Mouse (Mus musculus): ENCODE measurements at regions not wholly inside any gene's neighbourhood (a gene's known extent, or its start where the extent isn't known, plus 50 kb on each side); places are given as distances from the start of the nearest gene placed in this dataset.

DNA sequence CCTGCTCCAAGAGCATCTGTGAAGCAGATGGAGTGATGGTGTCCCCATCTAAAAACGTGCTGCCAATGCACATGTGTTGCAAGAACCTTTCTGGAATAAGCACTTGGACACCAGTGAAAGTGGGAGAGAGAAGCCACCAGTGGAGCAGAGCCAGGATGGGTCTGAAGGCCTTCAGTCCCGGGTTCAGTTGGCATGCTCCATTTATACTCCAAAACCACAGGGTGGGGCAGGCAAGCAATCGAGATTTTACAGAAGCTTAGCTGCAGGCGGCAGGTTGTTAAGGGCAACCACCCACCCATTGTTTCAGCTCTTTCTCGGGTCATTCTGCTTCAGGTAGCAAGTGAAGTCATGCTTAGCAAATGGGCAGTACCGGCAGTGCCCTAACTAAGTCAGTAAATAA lies 51.8 kb upstream of the Sv2b start:
- Histone ChIP-seq H3K27me3 (ENCODE audit: control insufficient read depth, insufficient read depth, low read length) (no peaks in the 10 kb centered on the region), H3K36me3 (ENCODE audit: control insufficient read depth, insufficient read depth, low read length) (no peaks in the 10 kb centered on the region), H3K27ac (replicated peaks in 1 of 2; ENCODE audit: control insufficient read depth in 1 of 2, insufficient read depth in 1 of 2, low read depth in 2 of 2, low read length in 2 of 2) (no peak overlapping the region), H3K9me3 (ENCODE audit: control insufficient read depth, low read length) (peaks cover 4% of the 10 kb centered on the region; the same call in 1 of the 2 replicates), H3K4me3 (ENCODE audit: control insufficient read depth in 1 of 2, insufficient read depth in 1 of 2, low read depth in 1 of 2, low read length in 2 of 2) (no peak overlapping the region), H3K9ac (ENCODE audit: low read length) (no peak overlapping the region), H3K4me2 (ENCODE audit: low read length) (no peak overlapping the region), H3K4me1 (ENCODE audit: control insufficient read depth in 2 of 2, insufficient read depth in 2 of 2, low read length in 2 of 2) (no peaks in the 10 kb centered on the region)
- no peak for ATAC-seq (ENCODE audit: insufficient number of reproducible peaks, insufficient read depth, low FRiP score, low read depth)
- 63% methylated on average over 6 of the region's 6 CpGs for WGBS

DNA sequence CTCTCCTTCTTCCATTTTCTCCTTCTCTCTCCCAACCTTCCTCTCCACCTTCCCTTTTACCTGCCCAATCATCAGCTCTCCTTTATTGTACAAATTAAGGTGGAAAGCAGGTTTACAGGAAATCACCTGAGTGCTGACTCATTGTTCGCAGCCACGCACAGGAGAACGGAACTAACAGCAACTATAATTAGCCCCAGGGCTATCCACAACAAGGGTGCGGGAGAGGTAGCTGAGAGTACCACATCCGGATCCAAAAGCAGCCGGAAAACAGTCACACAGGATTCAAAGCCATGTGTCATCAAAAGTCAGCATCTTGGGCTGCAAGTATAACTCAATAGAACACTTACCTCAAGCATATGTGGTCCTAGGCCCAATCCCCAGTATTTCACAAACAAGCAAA lies 53.5 kb upstream of the Sv2b start:
- Histone ChIP-seq H3K36me3 (ENCODE audit: control insufficient read depth, insufficient read depth, low read length) (no peaks in the 10 kb centered on the region), H3K4me2 (ENCODE audit: low read length) (no peak overlapping the region), H3K27me3 (ENCODE audit: control insufficient read depth, insufficient read depth, low read length) (no peaks in the 10 kb centered on the region), H3K27ac (replicated peaks in 1 of 2; ENCODE audit: control insufficient read depth in 1 of 2, insufficient read depth in 1 of 2, low read depth in 2 of 2, low read length in 2 of 2) (no peak overlapping the region), H3K4me1 (ENCODE audit: control insufficient read depth in 2 of 2, insufficient read depth in 2 of 2, low read length in 2 of 2) (no peaks in the 10 kb centered on the region), H3K9me3 (ENCODE audit: control insufficient read depth, low read length) (peaks cover 4% of the 10 kb centered on the region; the same call in 1 of the 2 replicates), H3K9ac (ENCODE audit: low read length) (no peak overlapping the region), H3K4me3 (ENCODE audit: control insufficient read depth in 1 of 2, insufficient read depth in 1 of 2, low read depth in 1 of 2, low read length in 2 of 2) (no peak overlapping the region)
- ATAC-seq (ENCODE audit: insufficient number of reproducible peaks, insufficient read depth, low FRiP score, low read depth): no peak
- WGBS: 79% methylated on average over 6 of the region's 6 CpGs

DNA sequence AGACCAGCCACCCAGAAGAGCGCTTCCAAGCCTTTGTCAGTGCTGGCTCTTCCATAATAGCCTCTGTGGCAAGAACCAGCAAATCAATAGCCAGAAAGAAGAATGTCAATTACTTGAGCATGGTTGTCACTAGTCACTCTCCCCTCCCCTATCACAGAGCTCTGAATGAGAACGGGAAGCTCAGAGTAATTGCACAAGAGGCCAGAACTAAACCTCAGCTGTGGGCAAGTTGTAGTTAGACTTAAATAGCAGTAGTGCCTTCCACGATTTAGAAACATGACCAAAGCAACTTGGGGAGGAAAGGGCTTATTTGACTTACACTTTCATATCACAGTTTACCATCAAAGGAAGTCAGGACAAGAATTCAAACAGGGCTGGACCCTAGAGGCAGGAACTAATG lies 56.4 kb upstream of the Sv2b start:
- Histone ChIP-seq H3K27me3 (ENCODE audit: control insufficient read depth, insufficient read depth, low read length) (no peaks in the 10 kb centered on the region), H3K4me2 (ENCODE audit: low read length) (no peak overlapping the region), H3K4me1 (ENCODE audit: control insufficient read depth in 2 of 2, insufficient read depth in 2 of 2, low read length in 2 of 2) (peaks cover 5 to 9% of the 10 kb centered on the region in 2 experiments; a peak in 3 of 4 replicates), H3K4me3 (ENCODE audit: control insufficient read depth in 1 of 2, insufficient read depth in 1 of 2, low read depth in 1 of 2, low read length in 2 of 2) (no peak overlapping the region), H3K27ac (replicated peaks in 1 of 2; ENCODE audit: control insufficient read depth in 1 of 2, insufficient read depth in 1 of 2, low read depth in 2 of 2, low read length in 2 of 2) (no peak overlapping the region), H3K9me3 (ENCODE audit: control insufficient read depth, low read length) (peaks cover 4% of the 10 kb centered on the region; the same call in 1 of the 2 replicates), H3K9ac (ENCODE audit: low read length) (no peak overlapping the region), H3K36me3 (ENCODE audit: control insufficient read depth, insufficient read depth, low read length) (no peaks in the 10 kb centered on the region)
- no peak for ATAC-seq (ENCODE audit: insufficient number of reproducible peaks, insufficient read depth, low FRiP score, low read depth)
- WGBS: 63% methylated on average over 3 of the region's 3 CpGs

DNA sequence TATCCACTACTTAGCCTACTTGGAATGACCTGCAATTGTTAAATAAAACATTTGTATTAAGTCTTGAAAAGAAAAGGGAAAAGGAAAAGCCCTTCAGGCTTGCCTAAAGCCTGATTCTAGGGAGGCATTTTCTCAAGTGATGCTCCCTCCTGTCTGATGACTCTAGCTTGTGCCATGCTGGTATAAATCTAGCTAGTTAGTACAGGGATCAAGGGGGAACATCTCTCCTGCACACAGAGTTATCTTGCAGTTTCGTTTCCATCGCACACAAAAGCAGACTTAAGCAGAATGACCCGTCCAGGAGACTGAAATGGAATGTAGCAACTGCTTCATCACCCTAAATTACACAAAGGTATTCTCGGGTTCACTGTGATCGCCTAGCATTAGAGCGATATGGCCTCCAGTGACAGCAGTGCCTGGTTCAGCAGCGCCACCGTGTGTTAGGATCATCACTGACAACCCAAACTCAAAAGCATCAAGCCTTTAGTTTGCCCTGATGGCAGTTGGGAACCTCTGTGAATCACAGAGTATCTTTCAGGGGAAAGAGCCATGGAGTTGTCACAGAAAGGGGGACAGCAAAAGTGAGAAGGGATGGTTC lies 57.3 kb upstream of the Sv2b start:
- Histone ChIP-seq H3K9ac (ENCODE audit: low read length) (no peak overlapping the region), H3K4me1 (ENCODE audit: control insufficient read depth in 2 of 2, insufficient read depth in 2 of 2, low read length in 2 of 2) (peaks cover 6 to 17% of the 10 kb centered on the region in 2 experiments), H3K4me3 (ENCODE audit: control insufficient read depth in 1 of 2, insufficient read depth in 1 of 2, low read depth in 1 of 2, low read length in 2 of 2) (no peak overlapping the region), H3K9me3 (ENCODE audit: control insufficient read depth, low read length) (peaks cover 4% of the 10 kb centered on the region; the same call in 1 of the 2 replicates), H3K27me3 (ENCODE audit: control insufficient read depth, insufficient read depth, low read length) (no peaks in the 10 kb centered on the region), H3K36me3 (ENCODE audit: control insufficient read depth, insufficient read depth, low read length) (no peaks in the 10 kb centered on the region), H3K27ac (replicated peaks in 1 of 2; ENCODE audit: control insufficient read depth in 1 of 2, insufficient read depth in 1 of 2, low read depth in 2 of 2, low read length in 2 of 2) (no peak overlapping the region), H3K4me2 (ENCODE audit: low read length) (0 out of 2 replicates have a peak overlapping the region, but pooled peaks have one; percentile 28)
- ATAC-seq (ENCODE audit: insufficient number of reproducible peaks, insufficient read depth, low FRiP score, low read depth): no peak
- WGBS: 6% methylated on average over 8 of the region's 8 CpGs

GRCm38 (mm10) chr7:75368315-75368714 lies 59.3 kb upstream of the Sv2b start:
- Histone ChIP-seq H3K4me1 (ENCODE audit: control insufficient read depth in 2 of 2, insufficient read depth in 2 of 2, low read length in 2 of 2) (peaks cover 10 to 24% of the 10 kb centered on the region in 2 experiments), H3K36me3 (ENCODE audit: control insufficient read depth, insufficient read depth, low read length) (no peaks in the 10 kb centered on the region), H3K27me3 (ENCODE audit: control insufficient read depth, insufficient read depth, low read length) (no peaks in the 10 kb centered on the region), H3K9ac (ENCODE audit: low read length) (no peak overlapping the region), H3K4me2 (ENCODE audit: low read length) (no peak overlapping the region), H3K27ac (replicated peaks in 1 of 2; ENCODE audit: control insufficient read depth in 1 of 2, insufficient read depth in 1 of 2, low read depth in 2 of 2, low read length in 2 of 2) (no peak overlapping the region), H3K4me3 (ENCODE audit: control insufficient read depth in 1 of 2, insufficient read depth in 1 of 2, low read depth in 1 of 2, low read length in 2 of 2) (no peak overlapping the region), H3K9me3 (ENCODE audit: control insufficient read depth, low read length) (no peaks in the 10 kb centered on the region)
- WGBS: 71% methylated on average over 9 of the region's 9 CpGs
- ATAC-seq (ENCODE audit: insufficient number of reproducible peaks, insufficient read depth, low FRiP score, low read depth): no peak

- Histone ChIP-seq H3K27ac (replicated peaks in 1 of 2; ENCODE audit: control insufficient read depth in 1 of 2, insufficient read depth in 1 of 2, low read depth in 2 of 2, low read length in 2 of 2) (no peak overlapping the region), H3K4me3 (ENCODE audit: control insufficient read depth in 1 of 2, insufficient read depth in 1 of 2, low read depth in 1 of 2, low read length in 2 of 2) (no peak overlapping the region), H3K27me3 (ENCODE audit: control insufficient read depth, insufficient read depth, low read length) (no peaks in the 10 kb centered on the region), H3K36me3 (ENCODE audit: control insufficient read depth, insufficient read depth, low read length) (no peaks in the 10 kb centered on the region), H3K4me2 (ENCODE audit: low read length) (no peak overlapping the region), H3K9ac (ENCODE audit: low read length) (no peak overlapping the region), H3K4me1 (ENCODE audit: control insufficient read depth in 2 of 2, insufficient read depth in 2 of 2, low read length in 2 of 2) (peaks cover 10 to 24% of the 10 kb centered on the region in 2 experiments), H3K9me3 (ENCODE audit: control insufficient read depth, low read length) (no peaks in the 10 kb centered on the region)
- ATAC-seq (ENCODE audit: insufficient number of reproducible peaks, insufficient read depth, low FRiP score, low read depth): no peak
- WGBS: 39% methylated on average over 4 of the region's 4 CpGs
Observed at GRCm38 (mm10) chr7:75369366-75369765, 60.3 kb upstream of the Sv2b start.

DNA sequence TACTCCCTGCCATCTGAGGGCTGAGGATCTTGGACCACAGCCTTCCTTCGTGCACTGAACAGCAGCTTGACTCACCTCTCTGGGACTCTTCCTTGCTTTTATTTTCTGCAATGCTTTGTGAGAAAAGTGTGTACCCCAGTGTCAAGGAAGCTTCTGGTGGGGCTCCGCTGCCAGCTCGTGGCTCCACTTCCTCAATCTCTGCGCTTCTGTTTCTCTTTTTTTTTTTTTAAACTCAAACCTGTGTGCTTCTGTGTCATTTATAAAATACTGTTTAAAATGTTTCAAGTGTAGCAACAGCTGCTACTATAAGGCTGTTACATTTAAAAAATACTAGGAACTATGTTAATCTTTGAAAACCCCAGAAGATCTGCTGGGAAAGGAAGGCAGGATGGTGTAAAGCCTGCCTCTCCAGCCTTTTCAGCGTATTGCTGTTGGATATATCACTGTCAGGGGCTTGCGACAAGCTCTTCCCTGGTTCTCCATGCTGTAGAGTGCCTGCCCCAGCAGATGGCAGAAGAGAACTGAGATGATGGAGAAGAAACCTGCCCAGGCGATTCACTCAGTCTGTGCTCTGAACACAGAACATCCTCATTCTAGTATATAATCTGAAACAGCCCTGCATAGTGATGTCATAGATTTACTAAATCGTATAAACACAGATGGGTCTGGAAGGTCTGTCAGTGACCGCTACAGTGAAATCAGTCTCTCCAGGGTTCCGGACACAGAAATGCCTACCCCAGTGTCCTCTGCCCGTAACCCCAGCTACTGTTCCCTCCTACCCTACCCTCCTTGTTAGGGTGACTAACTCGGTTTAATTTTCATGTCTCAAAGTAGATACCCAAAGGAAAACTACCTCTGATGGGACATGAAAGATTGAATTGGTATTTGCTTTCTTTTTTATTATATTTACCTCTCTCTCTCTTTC lies 61.8 kb upstream of the Sv2b start:
- 34% methylated on average over 12 of the region's 12 CpGs for WGBS
- H3K36me3 ChIP-seq (ENCODE audit: control insufficient read depth, insufficient read depth, low read length): no peaks in the 10 kb centered on the region
- peak; percentile 72 for ATAC-seq (ENCODE audit: insufficient number of reproducible peaks, insufficient read depth, low FRiP score, low read depth)
- peaks cover 10 to 24% of the 10 kb centered on the region in 2 experiments for H3K4me1 ChIP-seq (ENCODE audit: control insufficient read depth in 2 of 2, insufficient read depth in 2 of 2, low read length in 2 of 2)
- peak overlapping the region; percentile 4 to 21; a peak in 2 of 4 replicates for H3K27ac ChIP-seq (replicated peaks in 1 of 2; ENCODE audit: control insufficient read depth in 1 of 2, insufficient read depth in 1 of 2, low read depth in 2 of 2, low read length in 2 of 2)
- no peak overlapping the region for H3K4me3 ChIP-seq (ENCODE audit: control insufficient read depth in 1 of 2, insufficient read depth in 1 of 2, low read depth in 1 of 2, low read length in 2 of 2)
- peak overlapping the region; percentile 18; the same call in 1 of the 2 replicates for H3K9ac ChIP-seq (ENCODE audit: low read length)
- H3K9me3 ChIP-seq (ENCODE audit: control insufficient read depth, low read length): no peaks in the 10 kb centered on the region
- H3K27me3 ChIP-seq (ENCODE audit: control insufficient read depth, insufficient read depth, low read length): no peaks in the 10 kb centered on the region
- H3K4me2 ChIP-seq (ENCODE audit: low read length): peak overlapping the region; percentile 37
